Mouse (Mus musculus) small intestine, adult 10 weeks (tissue): ENCODE results near the gene Ccn5. TPM values are rescaled to one million over a fixed set of nuclear protein-coding genes. Genes with fewer than 3 reads are reported as not detected.

ENCODE experiments used
- polyA plus RNA-seq: library from polyadenylated mRNA; stranded (reverse); fragments of 350-450 nt; fragmentation: Illumina TruSeq; extraction: RNeasy Lipid Tissue Mini Kit (QIAGEN cat#74804); gene quantifications from one replicate; pipeline ENCODE4 v1.2.3, GENCODE M21; 2014; ENCODE audit warnings: low replicate concordance

The Ccn5 gene
- not detected for polyA plus RNA-seq

DNA sequence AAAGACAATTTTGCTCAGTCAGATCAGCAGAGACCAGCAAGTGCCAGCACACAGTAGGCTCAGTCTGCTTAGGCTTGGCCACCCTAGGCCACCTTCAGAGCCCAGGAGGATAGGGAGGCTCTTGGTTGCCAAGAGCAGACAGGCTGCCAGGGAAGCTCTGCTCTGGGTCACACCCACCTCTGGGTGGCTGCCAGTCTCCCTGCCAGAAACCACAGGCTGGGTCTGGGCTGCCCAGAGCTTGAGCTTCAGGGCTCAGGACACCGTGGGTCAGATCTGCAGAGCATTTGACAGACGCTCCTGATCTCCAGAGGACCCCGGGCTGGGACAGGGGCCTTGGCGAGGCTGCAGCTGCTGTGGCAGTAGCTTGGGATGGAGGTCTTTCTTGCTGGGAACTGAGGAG is at the start of gene Ccn5:
Gene Ccn5, plus strand, starts transcription at position 255 of the 400 bp plus-strand sequence.

DNA sequence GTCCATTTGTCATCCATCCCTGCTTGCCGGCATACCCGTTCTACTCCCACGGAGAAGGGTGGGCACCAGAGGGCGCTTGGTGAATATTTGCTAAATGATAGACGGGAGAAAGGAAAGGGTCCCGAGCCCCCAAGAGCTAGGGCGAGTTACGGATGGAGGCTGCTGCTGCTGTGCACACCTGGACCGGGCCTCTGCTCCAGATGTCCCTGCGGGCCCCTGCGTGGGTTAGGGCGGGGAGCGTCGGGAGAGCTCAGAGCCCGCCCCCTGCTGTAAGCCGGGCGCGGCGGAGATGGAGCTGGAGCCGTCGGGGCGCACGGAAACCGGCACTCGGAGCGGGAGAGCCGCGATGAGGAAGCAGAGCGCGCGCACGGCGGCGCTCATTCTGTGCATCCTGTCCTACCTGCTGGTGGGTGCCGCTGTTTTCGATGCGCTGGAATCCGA is 32.8 kb downstream of the Ccn5 start, which contains the start of gene Kcnk15:
Gene Kcnk15, plus strand, starts transcription at position 191 of the 441 bp plus-strand sequence.

Other genes starting within 250 kb of the Ccn5 start
- 19.2 TPM for gene Ttpal, start 218.5 kb upstream of the Ccn5 start, polyA plus RNA-seq
- gene Serinc3, start 175.7 kb upstream of the Ccn5 start, polyA plus RNA-seq, result 770 TPM
- gene Pkig, start 162.5 kb upstream of the Ccn5 start, polyA plus RNA-seq, result 50.9 TPM
- gene Ada, start 70.6 kb upstream of the Ccn5 start, polyA plus RNA-seq, result 111 TPM
- gene Kcnk15, start 32.8 kb downstream of the Ccn5 start, polyA plus RNA-seq, result not detected
- gene Rims4, start 97.8 kb downstream of the Ccn5 start, polyA plus RNA-seq, result not detected
- 198 TPM for gene Ywhab, start 174.1 kb downstream of the Ccn5 start, polyA plus RNA-seq
- gene Pabpc1l, start 204.6 kb downstream of the Ccn5 start, polyA plus RNA-seq, result not detected
- 75.0 TPM for gene Stk4, start 249.5 kb downstream of the Ccn5 start, polyA plus RNA-seq